Mouse (Mus musculus): Measurements from ENCODE around the gene Lonrf2.

DNA sequence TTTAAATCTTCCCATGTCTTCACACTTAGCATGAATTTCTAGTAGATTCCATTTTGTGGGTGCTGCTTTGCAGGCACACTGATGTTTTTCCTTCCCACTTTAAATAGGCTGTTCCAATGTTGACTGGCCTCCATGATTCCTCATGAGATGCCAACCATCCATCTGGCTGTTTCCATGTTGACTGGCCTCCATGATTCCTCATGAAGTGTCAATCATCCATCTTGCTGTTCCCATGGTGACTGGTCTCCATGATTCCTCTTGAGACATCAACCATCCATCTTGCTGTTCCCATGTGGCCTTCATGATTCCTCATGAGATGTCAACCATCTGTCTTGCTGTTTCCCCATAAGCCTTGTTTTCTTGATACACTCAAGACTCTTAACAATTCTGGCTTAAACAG, 16.8 kb downstream of the Lonrf2 start:
- TF ChIP-seq GATA1 (IDR thresholded peaks at IDR 0.05; ENCODE audit: borderline replicate concordance, low read length) (no peak), CTCF (IDR thresholded peaks at IDR 0.05; ENCODE audit: low read depth, low read length) (no peak)

All from G1E (cell line).